Mouse (Mus musculus) stomach, embryonic 16.5 days (tissue): ENCODE results near the gene En2. TPM values are rescaled to one million over a fixed set of nuclear protein-coding genes. Genes with fewer than 3 reads are reported as not detected.

Source experiments
- ATAC-seq: fragments of 200-750 bp; cut with Nextera tagmentation; 2 replicates; pipeline ENCODE4 v1.8.0; 2017; ENCODE audit warnings: moderate number of reproducible peaks, moderate TSS enrichment; ENCODE audit not compliant: insufficient read depth, low FRiP score
- H3K27ac ChIP-seq: fragments of 300-500 bp; sonication (generic); 2 replicates; pipeline ENCODE4 v1.5.1; 2014; ENCODE audit warnings: low read length
- H3K27me3 ChIP-seq: fragments of 300-500 bp; sonication (generic); 2 replicates; pipeline ENCODE4 v1.6.1; 2014; ENCODE audit warnings: low read length, control low read depth, mixed read lengths; ENCODE audit not compliant: control insufficient read depth, insufficient read depth
- H3K36me3 ChIP-seq: fragments of 300-500 bp; sonication (generic); 2 replicates; pipeline ENCODE4 v1.6.1; 2014; ENCODE audit warnings: low read length; ENCODE audit not compliant: control insufficient read depth, insufficient read depth
- H3K4me1 ChIP-seq: fragments of 300-500 bp; sonication (generic); 2 replicates; pipeline ENCODE4 v1.6.1; 2014; ENCODE audit warnings: low read length, control low read depth, mixed read lengths; ENCODE audit not compliant: control insufficient read depth, insufficient read depth
- H3K4me2 ChIP-seq: fragments of 300-500 bp; sonication (generic); 2 replicates; pipeline ENCODE4 v1.6.1; 2014; ENCODE audit warnings: low read depth, low read length, mixed read lengths
- H3K4me3 ChIP-seq: fragments of 300-500 bp; sonication (generic); replicated peaks from 2 replicates; pipeline ENCODE4 v1.5.1; 2014; ENCODE audit warnings: mild to moderate bottlenecking, low read length
- H3K9ac ChIP-seq: fragments of 300-500 bp; sonication (generic); 2 replicates; pipeline ENCODE4 v1.6.1; 2014; ENCODE audit warnings: low read length
- H3K9me3 ChIP-seq: fragments of 300-500 bp; sonication (generic); replicated peaks from 2 replicates; pipeline ENCODE4 v1.6.1; 2016; ENCODE audit warnings: low read length, control low read depth; ENCODE audit not compliant: control insufficient read depth
- WGBS: fragments of 180-500 bp; shearing (Covaris S2); extraction: QIAGEN DNeasy Blood & Tissue Kit; methylation state at CpG from one replicate; pipeline ENCODE4 v1.1.7; 2014; 5-methylcytosine and 5-hydroxymethylcytosine counted together
- polyA plus RNA-seq: library from polyadenylated mRNA; unstranded; fragments of >200 nt; fragmentation: Nextera tagmentation; extraction: Ambion mirVana; gene quantifications from 2 replicates; pipeline ENCODE4 v1.2.1, GENCODE M21; 2015

The En2 gene
- polyA plus RNA-seq, 1 experiment from 2014 or later: not detected

GRCm38 (mm10) chr5:28124321-28125230 is 40.9 kb upstream of the En2 start:
- no peaks in the 10 kb centered on the region for H3K9me3 ChIP-seq
- no peaks in the 10 kb centered on the region for H3K4me1 ChIP-seq
- no peak overlapping the region for H3K27ac ChIP-seq
- WGBS: 6% methylated on average over 28 of the region's 28 CpGs
- no peak overlapping the region for H3K4me3 ChIP-seq
- H3K4me2 ChIP-seq: no peak overlapping the region
- peaks cover 77% of the 10 kb centered on the region for H3K27me3 ChIP-seq
- no peak overlapping the region for H3K9ac ChIP-seq
- H3K36me3 ChIP-seq: no peaks in the 10 kb centered on the region
- ATAC-seq: no peak

- Histone ChIP-seq H3K27ac (no peak overlapping the region), H3K4me1 (no peaks in the 10 kb centered on the region), H3K36me3 (no peaks in the 10 kb centered on the region), H3K9me3 (no peaks in the 10 kb centered on the region), H3K4me3 (no peak overlapping the region), H3K4me2 (no peak overlapping the region), H3K9ac (no peak overlapping the region), H3K27me3 (peaks cover 49% of the 10 kb centered on the region)
- WGBS: 68% methylated on average over 1 of the region's 1 CpGs
- ATAC-seq: no peak
These were observed 36.6 kb upstream of the En2 start for GRCm38 (mm10) chr5:28128851-28129250.

DNA sequence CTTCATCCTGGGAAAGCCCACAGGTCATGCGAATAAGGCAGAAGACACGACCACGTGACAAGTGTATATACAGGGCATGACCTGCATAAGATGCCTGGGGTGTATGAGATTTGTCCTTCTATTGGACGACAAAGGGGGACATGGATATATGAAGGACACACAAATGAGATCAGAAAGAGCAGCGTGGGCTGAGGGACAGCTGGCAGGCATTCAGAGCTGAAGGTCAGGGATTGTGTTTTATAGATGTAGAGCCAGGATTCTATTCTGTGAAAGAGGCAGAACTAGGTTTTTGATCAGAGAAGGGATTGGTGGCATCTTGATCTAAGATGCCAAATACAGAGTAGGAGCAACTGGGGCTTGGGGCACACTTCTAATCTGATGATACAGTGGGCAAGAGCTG is 33.3 kb upstream of the En2 start:
- Histone ChIP-seq H3K9ac (no peak overlapping the region), H3K36me3 (no peaks in the 10 kb centered on the region), H3K4me1 (no peaks in the 10 kb centered on the region), H3K4me3 (no peak overlapping the region), H3K27me3 (peaks cover 18% of the 10 kb centered on the region), H3K27ac (no peak overlapping the region), H3K9me3 (no peaks in the 10 kb centered on the region), H3K4me2 (no peak overlapping the region)
- no peak for ATAC-seq
- WGBS: 81% methylated on average over 5 of the region's 5 CpGs

DNA sequence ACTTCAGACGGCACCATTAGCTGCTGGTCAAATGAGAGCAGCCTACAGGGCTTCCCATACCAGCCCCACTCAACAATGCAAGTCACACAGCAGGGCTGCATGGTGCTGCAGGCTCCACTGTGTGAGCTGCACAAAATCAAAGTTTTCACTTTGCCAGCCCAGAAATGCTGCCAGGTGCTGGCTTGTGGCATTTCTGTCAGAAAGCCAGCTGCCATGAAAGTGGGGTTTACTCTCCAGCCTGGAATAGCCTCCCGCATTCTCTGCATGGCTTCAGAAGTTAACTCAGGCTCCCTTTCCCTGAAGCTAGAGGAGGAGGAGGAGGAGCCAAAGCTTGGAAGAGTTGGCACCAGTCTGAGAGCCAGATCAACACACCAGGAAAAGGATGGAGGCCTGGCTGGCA is 29.1 kb upstream of the En2 start:
- Histone ChIP-seq H3K9me3 (no peaks in the 10 kb centered on the region), H3K9ac (no peak overlapping the region), H3K36me3 (no peaks in the 10 kb centered on the region), H3K27me3 (no peaks in the 10 kb centered on the region; the same call in 1 of the 2 replicates), H3K4me3 (no peak overlapping the region), H3K4me2 (no peak overlapping the region), H3K4me1 (no peaks in the 10 kb centered on the region), H3K27ac (no peak overlapping the region)
- WGBS: 41% methylated on average over 2 of the region's 2 CpGs
- no peak for ATAC-seq

DNA sequence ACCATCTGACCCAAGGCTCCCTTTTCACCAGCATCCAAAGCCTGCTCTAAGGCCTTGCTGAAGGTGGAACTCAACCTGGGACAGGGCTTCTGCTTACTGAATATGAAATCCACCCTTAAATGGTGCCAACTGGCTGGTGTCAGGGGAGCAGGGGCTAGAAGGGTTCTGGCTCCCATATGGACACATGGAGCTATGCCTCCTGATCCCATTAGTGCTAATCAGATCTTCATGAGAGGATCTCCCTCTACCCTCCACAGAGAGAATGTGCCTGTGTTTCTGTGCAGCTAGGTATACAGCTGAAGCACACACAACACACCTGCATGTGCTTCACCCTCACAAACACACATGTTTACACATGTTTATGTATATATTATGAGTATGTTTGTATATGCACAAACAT is 20.9 kb upstream of the En2 start:
- Histone ChIP-seq H3K9me3 (no peaks in the 10 kb centered on the region), H3K4me1 (no peaks in the 10 kb centered on the region), H3K4me3 (no peak overlapping the region), H3K27me3 (no peaks in the 10 kb centered on the region), H3K27ac (no peak overlapping the region), H3K4me2 (no peak overlapping the region), H3K9ac (no peak overlapping the region), H3K36me3 (no peaks in the 10 kb centered on the region)
- ATAC-seq: no peak

DNA sequence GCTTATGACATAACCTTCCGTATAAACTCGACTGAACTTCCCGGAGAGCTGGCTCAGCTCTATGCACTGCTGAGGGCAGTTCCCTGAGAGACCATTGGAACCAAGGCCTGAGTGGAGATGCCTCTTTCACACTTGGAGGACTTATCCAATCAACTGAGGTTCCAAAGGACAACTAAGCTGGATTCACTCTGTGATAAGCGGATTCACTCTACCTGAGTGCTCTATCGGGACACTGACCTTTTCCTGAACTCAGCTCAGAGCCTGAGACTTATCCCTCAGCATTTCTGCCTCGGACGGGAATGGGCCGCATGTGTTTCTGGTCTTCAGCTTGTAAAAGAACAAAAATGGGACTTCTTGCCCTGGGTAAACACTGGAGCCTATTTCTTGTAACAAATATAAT is 19.5 kb upstream of the En2 start:
- H3K4me2 ChIP-seq: no peak overlapping the region
- no peaks in the 10 kb centered on the region for H3K36me3 ChIP-seq
- H3K4me3 ChIP-seq: no peak overlapping the region
- H3K9ac ChIP-seq: no peak overlapping the region
- no peak overlapping the region for H3K27ac ChIP-seq
- no peaks in the 10 kb centered on the region for H3K4me1 ChIP-seq
- H3K27me3 ChIP-seq: no peaks in the 10 kb centered on the region
- no peaks in the 10 kb centered on the region for H3K9me3 ChIP-seq
- no peak for ATAC-seq
- 76% methylated on average over 8 of the region's 8 CpGs for whole genome bisulfite sequencing

DNA sequence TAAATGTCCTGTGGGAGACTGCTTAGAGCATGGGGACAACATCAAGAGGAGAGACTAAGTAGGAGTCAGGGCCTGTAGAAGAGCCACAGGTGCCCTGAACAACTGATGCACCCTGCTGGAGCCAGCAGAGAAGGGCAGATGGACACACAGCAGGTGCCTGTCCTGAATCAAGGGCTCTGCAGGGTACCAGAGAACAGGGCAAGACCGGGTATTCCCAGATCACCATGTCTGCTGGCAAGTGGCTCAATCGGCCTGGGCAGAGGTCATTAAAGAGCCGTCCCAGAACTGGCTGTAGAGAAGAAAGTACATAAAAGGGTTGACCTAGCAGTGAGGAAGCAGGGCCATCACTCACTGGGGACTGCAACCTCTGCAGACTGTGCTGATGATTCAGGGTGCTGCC is 17.0 kb upstream of the En2 start:
- Histone ChIP-seq H3K4me3 (no peak overlapping the region), H3K9me3 (no peaks in the 10 kb centered on the region), H3K36me3 (no peaks in the 10 kb centered on the region), H3K27ac (no peak overlapping the region), H3K4me1 (no peaks in the 10 kb centered on the region), H3K27me3 (peaks cover 8% of the 10 kb centered on the region), H3K4me2 (no peak overlapping the region), H3K9ac (no peak overlapping the region)
- ATAC-seq: no peak
- WGBS: 51% methylated on average over 3 of the region's 3 CpGs

GRCm38 (mm10) chr5:28149436-28149835 is 16.1 kb upstream of the En2 start:
- no peaks in the 10 kb centered on the region for H3K36me3 ChIP-seq
- H3K4me1 ChIP-seq: no peaks in the 10 kb centered on the region
- ATAC-seq: no peak
- no peaks in the 10 kb centered on the region for H3K9me3 ChIP-seq
- no peak overlapping the region for H3K9ac ChIP-seq
- no peak overlapping the region for H3K27ac ChIP-seq
- H3K27me3 ChIP-seq: peaks cover 15% of the 10 kb centered on the region
- WGBS: 78% methylated on average over 3 of the region's 3 CpGs
- no peak overlapping the region for H3K4me3 ChIP-seq
- H3K4me2 ChIP-seq: no peak overlapping the region

GRCm38 (mm10) chr5:28157044-28157730 is 8.3 kb upstream of the En2 start:
- H3K9ac ChIP-seq: no peak overlapping the region
- no peak overlapping the region for H3K27ac ChIP-seq
- WGBS: 5% methylated on average over 9 of the region's 9 CpGs
- no peaks in the 10 kb centered on the region for H3K4me1 ChIP-seq
- ATAC-seq: no peak
- H3K27me3 ChIP-seq: peaks cover 85% of the 10 kb centered on the region
- no peaks in the 10 kb centered on the region for H3K9me3 ChIP-seq
- H3K36me3 ChIP-seq: no peaks in the 10 kb centered on the region
- H3K4me2 ChIP-seq: no peak overlapping the region
- H3K4me3 ChIP-seq: no peak overlapping the region
